Comparison of ENCODE assay signal across 11 mouse cellular contexts in the genomic region with DNA sequence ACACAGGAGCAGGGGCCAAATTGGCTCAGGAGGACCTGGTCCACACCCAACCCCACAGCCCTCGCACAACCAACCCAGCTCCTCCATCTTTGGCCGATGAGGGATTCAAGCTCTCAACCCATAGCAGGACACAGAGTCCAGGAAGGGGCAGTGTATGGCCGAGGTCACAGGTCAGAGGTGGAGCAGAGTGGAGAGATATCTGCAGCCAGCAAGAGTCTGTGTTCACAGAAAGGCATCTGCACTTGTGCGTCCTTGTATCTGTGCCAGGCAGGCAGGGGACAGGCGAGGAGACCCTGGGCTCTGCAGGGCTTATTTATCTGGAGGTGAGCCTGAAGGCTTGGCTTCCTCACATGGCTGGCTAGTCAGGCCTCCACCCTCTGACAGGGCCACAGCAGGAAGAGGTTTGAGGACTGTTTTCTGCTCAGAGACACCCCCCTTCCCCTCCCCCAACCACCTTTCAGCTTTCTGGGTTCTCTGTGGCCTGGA. TPM values are rescaled to one million over a fixed set of nuclear protein-coding genes. Genes with fewer than 3 reads are reported as not detected.
DNase-seq lines count a peak whose midpoint lies in the region; ATAC-seq and TF ChIP-seq lines count a peak whose summit lies in the region.
"Had no signal": no experiment of that assay in that cellular context is flagged by ENCODE, and none has a peak within 500 bp of the region (broad histone marks: within the 10 kb centered on the region; RNA-seq: fewer than 3 reads in every experiment).

No protein-coding gene starts in this region.

- H3K4me3 ChIP-seq in gastrocnemius, adult 2 months, result no peak overlapping the region
- no peak overlapping the region for H3K4me3 ChIP-seq in hindbrain, embryonic 11.5 days (ENCODE audit: low read depth, low read length)

- peaks cover 12% of the 10 kb centered on the region for H3K4me1 ChIP-seq in hindbrain, embryonic 11.5 days (replicated peaks; ENCODE audit: control insufficient read depth, insufficient read depth, low read length)

- H3K36me3 ChIP-seq in hindbrain, embryonic 11.5 days (ENCODE audit: control insufficient read depth, insufficient read depth, low read length), result no peaks in the 10 kb centered on the region

- intact Hi-C loops in gastrocnemius, adult 2 months (cut with DNase I), result no loop called here
- intact Hi-C loops in gastrocnemius, postnatal 36 days (cut with DNase I), result no loop called here

- H3K27me3 ChIP-seq in hindbrain, embryonic 11.5 days (ENCODE audit: control insufficient read depth, insufficient read depth, low read length), result no peaks in the 10 kb centered on the region

- H3K9me3 ChIP-seq in hindbrain, embryonic 11.5 days (ENCODE audit: control insufficient read depth, low read length), result no peaks in the 10 kb centered on the region

- TF ChIP-seq CTCF in gastrocnemius, adult 2 months (IDR thresholded peaks at IDR 0.05), result no peak

- 54% methylated on average over 5 of the region's 5 CpGs for WGBS in hindbrain, embryonic 11.5 days

- ATAC-seq in granulocyte monocyte progenitor cell, adult 5-6 weeks (replicated peaks; ENCODE audit: poor library complexity, severe bottlenecking), result no peak
- ATAC-seq in hindbrain, embryonic 11.5 days (ENCODE audit: low FRiP score), result no peak

- peak; percentile 53 for DNase-seq in gastrocnemius, adult 2 months
- DNase-seq in gastrocnemius, postnatal 4 days (ENCODE audit: low spot score in 2 of 2), result no peak
- DNase-seq in B cell, adult 2 months, result peak; percentile 38 to 51
- DNase-seq in gastrocnemius, postnatal 36 days, result peak; percentile 40 to 41
- DNase-seq in kidney, postnatal 14 days, result peak; percentile 68
- DNase-seq in hindbrain, embryonic 11.5 days (ENCODE audit: low spot score), result no peak
- DNase-seq in right cerebral cortex, postnatal 36 days (ENCODE audit: low spot score in 2 of 2), result no peak

- no peak overlapping the region for H3K4me2 ChIP-seq in hindbrain, embryonic 11.5 days (replicated peaks; ENCODE audit: low read depth, low read length)

- H3K27ac ChIP-seq in gastrocnemius, adult 2 months, result peak overlapping the region; percentile 55
- no peak overlapping the region for H3K27ac ChIP-seq in hindbrain, embryonic 11.5 days (ENCODE audit: low read depth, low read length)

- H3K9ac ChIP-seq in hindbrain, embryonic 11.5 days (ENCODE audit: low read depth, low read length), result no peak overlapping the region

RNA-seq across cellular contexts. Expression of gene Grifin, which starts 10.6 kb away (rescaled TPM):
- total RNA-seq in gastrocnemius, adult 2 months (2021), result not detected
- not detected for total RNA-seq in gastrocnemius, postnatal 4 days (2021)
- total RNA-seq in gastrocnemius, postnatal 36 days (2021), result not detected
- not detected in 2 replicates for total RNA-seq in granulocyte monocyte progenitor cell, adult 5-6 weeks (2014; fragmentation: Nextera tagmentation)
- total RNA-seq in granulocyte monocyte progenitor cell, adult 5-6 weeks (2017), result not detected in 2 replicates
- polyA plus RNA-seq in hindbrain, embryonic 11.5 days (2014; fragmentation: Nextera tagmentation; extraction: Ambion mirVana), result not detected in 2 replicates
- total RNA-seq: CH12.LX; layer of hippocampus, adult 18-20 months had no signal
- polyA plus RNA-seq: small intestine, adult 2 months had no signal

RNA-seq across cellular contexts. Expression of gene Lfng, which starts 31.7 kb away (rescaled TPM):
- total RNA-seq in gastrocnemius, adult 2 months (2021), result 1 to 10 TPM; 3.2 to 6.1 TPM
- 10 to 100 TPM; 11.4 to 13.8 TPM for total RNA-seq in gastrocnemius, postnatal 4 days (2021)
- total RNA-seq in gastrocnemius, postnatal 36 days (2021), result 1 to 10 TPM; 3.5 to 3.8 TPM
- 8.2 and 9.9 TPM in 2 replicates for total RNA-seq in granulocyte monocyte progenitor cell, adult 5-6 weeks (2014; fragmentation: Nextera tagmentation)
- total RNA-seq in granulocyte monocyte progenitor cell, adult 5-6 weeks (2017), result 1.9 and 14.6 TPM in 2 replicates
- polyA plus RNA-seq in hindbrain, embryonic 11.5 days (2014; fragmentation: Nextera tagmentation; extraction: Ambion mirVana), result 34.1 and 38.8 TPM in 2 replicates
- total RNA-seq: CH12.LX had no signal

Comparison
In these comparisons a context has a peak if more than half of its experiments do, and no peak if none do; other contexts are left out.
1. DNase-seq: peak in gastrocnemius, adult 2 months (single experiment), B cell, adult 2 months (2 of 2), gastrocnemius, postnatal 36 days (2 of 2) and kidney, postnatal 14 days (single experiment); none in gastrocnemius, postnatal 4 days (0 of 2), hindbrain, embryonic 11.5 days (single experiment) and right cerebral cortex, postnatal 36 days (0 of 2).